Mouse (Mus musculus) MEL (cell line): ENCODE data around the gene Nr4a1. TPM values are rescaled to one million over a fixed set of nuclear protein-coding genes. Genes with fewer than 3 reads are reported as not detected.

Experiments used
- DNase-seq: peaks from one replicate; pipeline ENCODE4 v3.0.0; 2011; ENCODE audit warnings: low read depth, low spot score
- H3K27ac ChIP-seq: 2 replicates; pipeline ENCODE4 v1.5.1; 2012; ENCODE audit warnings: low read depth, mild to moderate bottlenecking, control low read depth, low read length, moderate library complexity; ENCODE audit not compliant: control insufficient read depth
- H3K27me3 ChIP-seq, 2 experiments: fragments of 150-350 bp in 1 of 2; sonication (generic) in 1 of 2; 2 replicates each; pipeline ENCODE4 v1.6.1; 2012; ENCODE audit warnings: low read length in 2 of 2, mild to moderate bottlenecking in 2 of 2, improper control_type of control experiment in 1 of 2, moderate library complexity in 1 of 2; ENCODE audit not compliant: insufficient read depth in 2 of 2, control insufficient read depth in 1 of 2
- H3K36me3 ChIP-seq, 2 experiments: 2 replicates each; pipeline ENCODE4 v1.6.1; 2012 to 2014; ENCODE audit warnings: low read length in 2 of 2, improper control_type of control experiment in 1 of 2, inconsistent platforms in 1 of 2, mild to moderate bottlenecking in 1 of 2; ENCODE audit not compliant: insufficient read depth in 2 of 2, control insufficient read depth in 1 of 2
- H3K4me1 ChIP-seq, 2 experiments: fragments of 150-350 bp in 1 of 2; sonication (generic) in 1 of 2; 2 replicates each; pipeline ENCODE4 v1.6.1; 2012; ENCODE audit warnings: low read length in 2 of 2, improper control_type of control experiment in 1 of 2, mild to moderate bottlenecking in 1 of 2; ENCODE audit not compliant: insufficient read depth in 2 of 2, control insufficient read depth in 1 of 2
- H3K4me3 ChIP-seq, 2 experiments: fragments of 150-350 bp in 1 of 2; sonication (generic) in 1 of 2; 2 replicates each; pipeline ENCODE4 v1.5.1; 2012; ENCODE audit warnings: low read depth in 2 of 2, low read length in 2 of 2, mild to moderate bottlenecking in 2 of 2, moderate library complexity in 2 of 2, control low read depth in 1 of 2, improper control_type of control experiment in 1 of 2; ENCODE audit not compliant: control insufficient read depth in 1 of 2, insufficient read depth in 1 of 2
- H3K79me2 ChIP-seq: 2 replicates; pipeline ENCODE4 v1.6.1; 2012; ENCODE audit warnings: mild to moderate bottlenecking, low read length, moderate library complexity; ENCODE audit not compliant: control insufficient read depth, poor library complexity, insufficient read depth
- H3K9ac ChIP-seq: 2 replicates; pipeline ENCODE4 v1.6.1; 2012; ENCODE audit warnings: low read depth, mild to moderate bottlenecking, control low read depth, low read length, moderate library complexity; ENCODE audit not compliant: control insufficient read depth, poor library complexity, severe bottlenecking
- H3K9me3 ChIP-seq: fragments of 150-350 bp; sonication (generic); replicated peaks from 2 replicates; pipeline ENCODE4 v1.6.1; 2012; ENCODE audit warnings: mild to moderate bottlenecking, low read length, improper control_type of control experiment, moderate library complexity; ENCODE audit not compliant: insufficient read depth
- CHD2 ChIP-seq: IDR thresholded peaks from 2 replicates; pipeline ENCODE4 v1.6.1; 2011; ENCODE audit warnings: low read length, improper control_type of control experiment
- E2F4 ChIP-seq: IDR thresholded peaks from 2 replicates; pipeline ENCODE4 v1.6.1; 2011; ENCODE audit warnings: low read depth, low read length, improper control_type of control experiment, borderline replicate concordance
- GATA1 ChIP-seq: IDR thresholded peaks from 2 replicates; pipeline ENCODE4 v1.6.1; 2011; ENCODE audit warnings: low read depth, low read length, improper control_type of control experiment
- HCFC1 ChIP-seq: IDR thresholded peaks from 2 replicates; pipeline ENCODE4 v1.6.1; 2012; ENCODE audit warnings: low read depth, mild to moderate bottlenecking, inconsistent platforms, low read length, improper control_type of control experiment, moderate library complexity
- JUND ChIP-seq: IDR thresholded peaks from 2 replicates; pipeline ENCODE4 v1.6.1; 2011; ENCODE audit warnings: low read depth, mild to moderate bottlenecking, improper control_type of control experiment, low read length
- KAT2A ChIP-seq: conservative IDR thresholded peaks from 2 replicates; pipeline ENCODE4 v1.6.1; 2012; ENCODE audit warnings: low read depth, low read length, improper control_type of control experiment, inconsistent platforms
- MYB ChIP-seq: IDR thresholded peaks from 2 replicates; pipeline ENCODE4 v1.6.1; 2011; ENCODE audit warnings: mild to moderate bottlenecking, low read depth, low read length, improper control_type of control experiment
- MYC ChIP-seq: IDR thresholded peaks from 2 replicates; pipeline ENCODE4 v1.6.1; 2011; ENCODE audit warnings: low read depth, mild to moderate bottlenecking, low read length, improper control_type of control experiment, moderate library complexity
- RAD21 ChIP-seq: IDR thresholded peaks from 2 replicates; pipeline ENCODE4 v1.6.1; 2011; ENCODE audit warnings: mild to moderate bottlenecking, low read depth, low read length, improper control_type of control experiment
- RCOR1 ChIP-seq: IDR thresholded peaks from 2 replicates; pipeline ENCODE4 v1.6.1; 2012; ENCODE audit warnings: low read depth, mild to moderate bottlenecking, inconsistent platforms, low read length, improper control_type of control experiment
- SIN3A ChIP-seq: IDR thresholded peaks from 2 replicates; pipeline ENCODE4 v1.6.1; 2012; ENCODE audit warnings: low read length, improper control_type of control experiment, inconsistent platforms
- TCF12 ChIP-seq: IDR thresholded peaks from 2 replicates; pipeline ENCODE4 v1.6.1; 2014; ENCODE audit warnings: low read depth, mild to moderate bottlenecking, inconsistent platforms, low read length, improper control_type of control experiment, moderate library complexity
- UBTF ChIP-seq: IDR thresholded peaks from 2 replicates; pipeline ENCODE4 v1.6.1; 2012; ENCODE audit warnings: low read depth, mild to moderate bottlenecking, inconsistent platforms, low read length, improper control_type of control experiment, moderate library complexity, borderline replicate concordance; ENCODE audit not compliant: insufficient read depth
- USF2 ChIP-seq, 2 experiments: IDR thresholded peaks; 2 replicates each; pipeline ENCODE4 v1.6.1; 2011 to 2012; ENCODE audit warnings: improper control_type of control experiment in 2 of 2, low read length in 2 of 2, borderline replicate concordance in 1 of 2, inconsistent platforms in 1 of 2, low read depth in 1 of 2, mild to moderate bottlenecking in 1 of 2; ENCODE audit not compliant: insufficient read depth in 1 of 2
- ZKSCAN1 ChIP-seq: IDR thresholded peaks from 2 replicates; pipeline ENCODE4 v1.6.1; 2012; ENCODE audit warnings: low read depth, mild to moderate bottlenecking, inconsistent platforms, low read length, improper control_type of control experiment, moderate library complexity
- ZMIZ1 ChIP-seq: IDR thresholded peaks from 2 replicates; pipeline ENCODE4 v1.6.1; 2012; ENCODE audit warnings: low read depth, mild to moderate bottlenecking, inconsistent platforms, low read length, improper control_type of control experiment, moderate library complexity
- polyA plus RNA-seq, 2 experiments: library from polyadenylated mRNA; stranded (reverse) in 1 of 2; unstranded in 1 of 2; fragments of >175 nt in 1 of 2; fragments of >200 nt in 1 of 2; gene quantifications; 2 replicates each; pipeline versions ENCODE4 v1.2.1 to v1.2.4; 2012; ENCODE audit warnings: low replicate concordance in 2 of 2, low read depth in 1 of 2; ENCODE audit not compliant: insufficient read length in 2 of 2, insufficient read depth in 1 of 2, missing spikeins in 1 of 2
- total RNA-seq: library from RNA; depleted of rRNA; stranded (reverse); fragments of 300-350 nt; gene quantifications from 2 replicates; pipeline ENCODE4 v1.2.3, GENCODE M21; 2012

The Nr4a1 gene
- total and polyA plus RNA-seq, 3 experiments = 2.0 to 12.8 TPM; not detected in 1

DNA sequence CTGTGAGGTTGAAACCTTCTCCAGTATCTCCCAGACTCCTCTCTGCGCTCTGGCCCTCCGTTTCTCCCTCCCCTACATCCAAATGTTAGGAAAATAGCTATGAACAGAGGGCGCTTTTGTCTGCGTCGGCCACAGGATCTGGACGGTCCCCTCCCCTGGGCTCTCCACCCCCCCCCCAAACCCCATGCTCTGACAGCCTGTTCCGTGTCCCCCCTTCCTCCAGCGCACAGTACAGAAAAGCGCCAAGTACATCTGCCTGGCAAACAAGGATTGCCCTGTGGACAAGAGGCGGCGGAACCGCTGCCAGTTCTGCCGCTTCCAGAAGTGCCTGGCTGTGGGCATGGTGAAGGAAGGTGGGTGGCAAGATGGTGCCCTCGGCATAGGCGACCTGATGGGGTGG is 17.4 kb downstream of the Nr4a1 start:
- Histone ChIP-seq H3K27me3 (no peaks in the 10 kb centered on the region), H3K79me2 (no peaks in the 10 kb centered on the region), H3K36me3 (no peaks in the 10 kb centered on the region), H3K4me1 (no peaks in the 10 kb centered on the region), H3K9me3 (no peaks in the 10 kb centered on the region), H3K27ac (no peak overlapping the region), H3K9ac (no peak overlapping the region), H3K4me3 (no peak overlapping the region)
- DNase-seq = no peak
- TF ChIP-seq RAD21 (no peak), HCFC1 (no peak), E2F4 (no peak), SIN3A (no peak), KAT2A (no peak), ZMIZ1 (no peak), UBTF (no peak)

DNA sequence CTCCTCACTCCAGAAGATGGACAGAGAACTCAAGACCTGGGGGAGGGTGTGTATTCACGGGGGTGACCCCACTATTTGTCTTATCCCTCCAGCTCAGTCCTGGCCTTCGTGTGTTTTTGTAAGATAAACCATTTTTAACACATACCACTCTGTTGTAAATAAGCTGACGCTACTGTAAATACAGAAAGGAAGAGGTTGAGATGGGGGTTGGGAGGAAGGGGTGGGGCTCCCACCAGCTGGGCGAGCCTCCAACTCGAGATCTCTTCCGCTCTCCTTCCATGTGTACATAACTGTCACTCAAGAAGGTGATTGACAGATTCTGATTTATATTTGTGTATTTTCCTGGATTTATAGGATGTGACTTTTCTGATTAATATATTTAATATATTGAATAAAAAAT is 20.3 kb downstream of the Nr4a1 start:
- Histone ChIP-seq H3K9ac (no peak overlapping the region), H3K4me1 (no peaks in the 10 kb centered on the region), H3K79me2 (no peaks in the 10 kb centered on the region), H3K27me3 (no peaks in the 10 kb centered on the region), H3K27ac (no peak overlapping the region), H3K9me3 (no peaks in the 10 kb centered on the region), H3K36me3 (no peaks in the 10 kb centered on the region)
- DNase-seq = no peak
- TF ChIP-seq USF2 (IDR thresholded peaks at IDR 0.05; ENCODE audit: borderline replicate concordance in 1 of 2, insufficient read depth in 1 of 2, low read depth in 1 of 2, low read length in 2 of 2) = no peak
- TF ChIP-seq MYC = no peak
- TF ChIP-seq RCOR1 = no peak
- TF ChIP-seq, all 39 proteins: peak for 0
- H3K4me3 ChIP-seq = no peak overlapping the region

GRCm38 (mm10) chr15:101277351-101277899 is 23.4 kb downstream of the Nr4a1 start:
- Histone ChIP-seq H3K4me1 (peaks cover 0 to 6% of the 10 kb centered on the region in 2 experiments; a peak in 2 of 4 replicates), H3K27ac (no peak overlapping the region)

More at GRCm38 (mm10) chr15:101277351-101277899, 23.4 kb downstream of the Nr4a1 start:
- DNase-seq = no peak
- no peaks in the 10 kb centered on the region for H3K36me3 ChIP-seq
- H3K4me3 ChIP-seq = no peak overlapping the region
- H3K27me3 ChIP-seq = no peaks in the 10 kb centered on the region
- no peaks in the 10 kb centered on the region for H3K9me3 ChIP-seq
- TF ChIP-seq MYB (no peak), ZKSCAN1 (no peak), JUND (no peak), TCF12 (no peak), CHD2 (no peak), GATA1 (no peak), KAT2A (no peak)
- H3K9ac ChIP-seq = no peak overlapping the region
- no peaks in the 10 kb centered on the region for H3K79me2 ChIP-seq
